Mouse (Mus musculus) kidney, adult 2 months (tissue): ENCODE results near the gene Uqcrq.

Source experiments
- CTCF ChIP-seq: fragments of 200-500 bp; conservative IDR thresholded peaks from 2 replicates; pipeline ENCODE4 v1.5.1; 2011; ENCODE audit warnings: low read depth, mild to moderate bottlenecking, control low read depth, low read length, moderate library complexity, mixed read lengths; ENCODE audit not compliant: insufficient read depth, insufficient read length
- POLR2A ChIP-seq: fragments of 200-500 bp; IDR thresholded peaks from one replicate; pipeline ENCODE4 v1.6.1; 2011; ENCODE audit warnings: low read depth, low read length, control low read depth

DNA sequence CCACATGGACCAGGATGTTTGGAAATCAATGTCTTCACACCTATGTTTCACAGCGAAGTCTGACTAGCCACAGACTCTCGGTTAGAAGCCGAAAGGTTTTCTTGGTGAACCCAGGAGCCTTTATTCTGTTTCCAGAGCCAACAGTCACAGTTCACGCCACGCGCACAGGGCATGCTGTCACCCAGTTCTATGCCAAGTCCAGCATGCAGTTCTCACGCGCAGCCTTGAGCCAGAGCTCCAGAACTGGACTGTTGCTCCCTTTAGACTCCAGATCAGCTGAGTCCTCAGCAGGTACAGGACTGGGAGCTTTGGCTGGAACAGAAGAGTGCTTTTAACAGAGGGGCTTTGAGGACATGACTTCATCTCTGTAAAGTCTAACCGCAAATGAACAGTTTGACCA, 21.8 kb upstream of the Uqcrq start:
- no peak for TF ChIP-seq CTCF
- no peak for TF ChIP-seq POLR2A
